Mouse (Mus musculus): ENCODE measurements at regions not wholly inside any gene's neighbourhood (a gene's known extent, or its start where the extent isn't known, plus 50 kb on each side); places are given as distances from the start of the nearest gene placed in this dataset.
"Not testable (repeated sequence)": the region's sequence is repeated elsewhere in the genome, so short reads cannot be mapped to it uniquely, and the experiment has no call there.

DNA sequence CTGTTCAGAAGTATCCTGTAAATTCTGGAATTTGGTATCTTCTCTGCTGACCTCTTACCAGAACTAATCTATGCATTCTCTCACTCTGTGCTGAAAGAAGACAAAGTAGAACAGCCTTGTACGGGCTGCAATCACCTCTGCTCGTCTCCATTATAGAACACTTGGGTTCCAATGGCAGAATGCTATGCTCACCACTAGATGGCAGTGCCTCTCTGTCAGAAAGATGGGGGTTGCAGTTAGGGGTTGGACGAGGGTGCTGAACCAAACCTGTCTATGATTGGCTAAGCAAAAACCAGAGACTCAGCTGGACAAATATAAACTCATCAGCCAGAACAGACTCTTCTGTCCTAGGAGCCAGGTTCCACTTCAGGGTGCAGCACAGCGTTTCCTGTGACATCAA, 515.9 kb downstream of the Dad1 start:
- peak; percentile 67 for TF ChIP-seq CTCF (IDR thresholded peaks at IDR 0.05; ENCODE audit: low read depth)
- not testable (repeated sequence) for TF ChIP-seq EP300 (IDR thresholded peaks at IDR 0.05; ENCODE audit: low read depth)
